ENCODE assay signal across 23 mouse cellular contexts in genomic region chr14:77470577-77470976, GRCm38 (mm10).
DNase-seq lines count a peak whose midpoint lies in the region; ATAC-seq and TF ChIP-seq lines count a peak whose summit lies in the region.
"Had no signal": no experiment of that assay in that cellular context is flagged by ENCODE, and none has a peak within 500 bp of the region (broad histone marks: within the 10 kb centered on the region; RNA-seq: fewer than 3 reads in every experiment).

No protein-coding gene starts in this region.

- H3K27me3 ChIP-seq in limb, embryonic 14.5 days (ENCODE audit: control insufficient read depth, insufficient read depth, low read length): no peaks in the 10 kb centered on the region
- no peaks in the 10 kb centered on the region for H3K27me3 ChIP-seq in limb, embryonic 10.5 days (ENCODE audit: low read depth, poor library complexity, severe bottlenecking)
- H3K27me3 ChIP-seq: embryonic facial prominence, embryonic 13.5 days; heart, embryonic 15.5 days; limb, embryonic 12.5 days; liver, embryonic 12.5 days had no signal

- peak overlapping the region; percentile 25; the same call in 1 of the 2 replicates for H3K27ac ChIP-seq in gastrocnemius, adult 2 months
- no peak overlapping the region for H3K27ac ChIP-seq in limb, embryonic 14.5 days (replicated peaks; ENCODE audit: low read depth, low read length)
- H3K27ac ChIP-seq in limb, embryonic 10.5 days: no peak overlapping the region
- H3K27ac ChIP-seq: embryonic facial prominence, embryonic 13.5 days; heart, embryonic 15.5 days; limb, embryonic 12.5 days; liver, embryonic 12.5 days had no signal

- 57% methylated on average over 3 of the region's 3 CpGs for WGBS in limb, embryonic 14.5 days
- 97% methylated on average over 3 of the region's 3 CpGs for WGBS in limb, embryonic 10.5 days

- ATAC-seq in limb, embryonic 14.5 days (ENCODE audit: low FRiP score, low read depth): no peak
- ATAC-seq: liver, embryonic 12.5 days had no signal

- peak; percentile 40 for DNase-seq in gastrocnemius, adult 2 months
- no peak for DNase-seq in gastrocnemius, postnatal 4 days (ENCODE audit: low spot score in 2 of 2)
- DNase-seq in limb, embryonic 14.5 days (ENCODE audit: low spot score): peak; percentile 59
- no peak for DNase-seq in limb, embryonic 10.5 days (ENCODE audit: low spot score)
- DNase-seq in brain, adult 2 months (ENCODE audit: low read depth, low spot score): peak; percentile 28
- peak; percentile 63 for DNase-seq in brain, embryonic 14.5 days (ENCODE audit: low read depth)
- DNase-seq in urinary bladder, adult 2 months (ENCODE audit: low spot score): no peak
- DNase-seq: adrenal gland, adult 2 months; cerebellum, adult 2 months; cerebellum, postnatal 25 days; gastrocnemius, postnatal 36 days; heart, postnatal 36 days; kidney, adult 8-10 months; kidney, postnatal 14 days; layer of hippocampus, postnatal 36 days; lung, adult 18-20 months; lung, postnatal 10 days; right cerebral cortex, postnatal 14 days; spleen, adult 18-20 months had no signal

- intact Hi-C loops in gastrocnemius, adult 2 months (cut with DNase I): no loop called here

- no peaks in the 10 kb centered on the region for H3K4me1 ChIP-seq in limb, embryonic 14.5 days (ENCODE audit: control insufficient read depth, insufficient read depth, low read length)
- 0 out of 2 replicates have a peak, but pooled peaks cover 2% of the 10 kb centered on the region for H3K4me1 ChIP-seq in limb, embryonic 10.5 days
- H3K4me1 ChIP-seq: limb, embryonic 12.5 days; liver, embryonic 12.5 days had no signal

- no peak overlapping the region for H3K9ac ChIP-seq in limb, embryonic 14.5 days (ENCODE audit: low read depth, low read length, severe bottlenecking)
- H3K9ac ChIP-seq: embryonic facial prominence, embryonic 13.5 days; heart, embryonic 15.5 days; limb, embryonic 12.5 days; liver, embryonic 12.5 days had no signal

- TF ChIP-seq POLR2A in limb, embryonic 14.5 days (IDR thresholded peaks at IDR 0.05; ENCODE audit: borderline replicate concordance, extremely low read depth, insufficient read depth, insufficient read length): no peak
- no peak for TF ChIP-seq POLR2A in brain, embryonic 14.5 days (IDR thresholded peaks at IDR 0.05; ENCODE audit: borderline replicate concordance, extremely low read depth, insufficient read depth, insufficient read length, poor library complexity, severe bottlenecking)

- no peaks in the 10 kb centered on the region for H3K9me3 ChIP-seq in limb, embryonic 14.5 days (ENCODE audit: control insufficient read depth, low read length)
- no peaks in the 10 kb centered on the region for H3K9me3 ChIP-seq in limb, embryonic 10.5 days (replicated peaks)
- H3K9me3 ChIP-seq: embryonic facial prominence, embryonic 13.5 days; heart, embryonic 15.5 days; limb, embryonic 12.5 days; liver, embryonic 12.5 days had no signal

- no peak for TF ChIP-seq CTCF in gastrocnemius, adult 2 months (IDR thresholded peaks at IDR 0.05)
- TF ChIP-seq CTCF in brain, embryonic 14.5 days (IDR thresholded peaks at IDR 0.05; ENCODE audit: borderline replicate concordance, extremely low read depth, insufficient read depth, insufficient read length): no peak

- H3K36me3 ChIP-seq in limb, embryonic 14.5 days (ENCODE audit: control insufficient read depth, insufficient read depth, low read length): no peaks in the 10 kb centered on the region
- no peaks in the 10 kb centered on the region for H3K36me3 ChIP-seq in limb, embryonic 10.5 days
- H3K36me3 ChIP-seq: embryonic facial prominence, embryonic 13.5 days; heart, embryonic 15.5 days; limb, embryonic 12.5 days; liver, embryonic 12.5 days had no signal

- no peak overlapping the region for H3K4me3 ChIP-seq in gastrocnemius, adult 2 months
- H3K4me3 ChIP-seq in limb, embryonic 14.5 days (replicated peaks; ENCODE audit: low read length): no peak overlapping the region
- no peak overlapping the region for H3K4me3 ChIP-seq in limb, embryonic 10.5 days
- H3K4me3 ChIP-seq: embryonic facial prominence, embryonic 13.5 days; heart, embryonic 15.5 days; limb, embryonic 12.5 days; liver, embryonic 12.5 days had no signal

- H3K4me2 ChIP-seq in limb, embryonic 14.5 days (replicated peaks; ENCODE audit: low read depth, low read length, severe bottlenecking): no peak overlapping the region
- H3K4me2 ChIP-seq: embryonic facial prominence, embryonic 13.5 days; heart, embryonic 15.5 days; limb, embryonic 12.5 days; liver, embryonic 12.5 days had no signal

Comparison
In these comparisons a context has a peak if more than half of its experiments do, and no peak if none do; other contexts are left out.
1. DNase-seq: peak in gastrocnemius, adult 2 months (single experiment), limb, embryonic 14.5 days (single experiment), brain, adult 2 months (single experiment) and brain, embryonic 14.5 days (single experiment); none in gastrocnemius, postnatal 4 days (0 of 2), limb, embryonic 10.5 days (single experiment) and urinary bladder, adult 2 months (single experiment).